Mouse (Mus musculus) brain, embryonic 14.5 days (tissue): Measurements from ENCODE around the gene Mxra7.

ENCODE experiments used
- CTCF ChIP-seq: fragments of 200-500 bp; IDR thresholded peaks from 2 replicates; pipeline ENCODE4 v1.5.1; 2012; ENCODE audit warnings: inconsistent platforms, mild to moderate bottlenecking, moderate library complexity, borderline replicate concordance; ENCODE audit not compliant: insufficient read depth, insufficient read length; ENCODE audit errors: extremely low read depth
- POLR2A ChIP-seq: fragments of 200-500 bp; IDR thresholded peaks from 2 replicates; pipeline ENCODE4 v1.6.1; 2012; ENCODE audit warnings: mild to moderate bottlenecking, inconsistent platforms, borderline replicate concordance; ENCODE audit not compliant: poor library complexity, insufficient read depth, insufficient read length, severe bottlenecking; ENCODE audit errors: extremely low read depth

GRCm38 (mm10) chr11:116816769-116817168 lies 11.1 kb downstream of the Mxra7 start:
- no peak for TF ChIP-seq CTCF
- no peak for TF ChIP-seq POLR2A
